In genomic region chr12:104684411-104684931, GRCm38 (mm10) we compare ENCODE assay signal across 22 mouse cellular contexts.
A peak's percentile ranks its signal among the peaks of the same experiment; 100 is the strongest.
DNase-seq lines count a peak whose midpoint lies in the region; ATAC-seq lines count a peak whose summit lies in the region.
"Had no signal": no experiment of that assay in that cellular context is flagged by ENCODE, and none has a peak within 500 bp of the region (broad histone marks: within the 10 kb centered on the region; RNA-seq: fewer than 3 reads in every experiment).

No protein-coding gene starts in this region.

- H3K27me3 ChIP-seq in hindbrain, embryonic 10.5 days (ENCODE audit: insufficient read depth, poor library complexity, severe bottlenecking), result no peaks in the 10 kb centered on the region
- H3K27me3 ChIP-seq in hindbrain, embryonic 14.5 days (ENCODE audit: control insufficient read depth, insufficient read depth, low read length), result no peaks in the 10 kb centered on the region
- no peaks in the 10 kb centered on the region for H3K27me3 ChIP-seq in kidney, embryonic 16.5 days (ENCODE audit: insufficient read depth, low read length)
- no peaks in the 10 kb centered on the region for H3K27me3 ChIP-seq in embryonic facial prominence, embryonic 11.5 days (ENCODE audit: control insufficient read depth, insufficient read depth, low read length)
- no peaks in the 10 kb centered on the region for H3K27me3 ChIP-seq in limb, embryonic 10.5 days (ENCODE audit: low read depth, poor library complexity, severe bottlenecking)
- H3K27me3 ChIP-seq: forebrain, embryonic 13.5 days; heart, embryonic 15.5 days; hindbrain, embryonic 15.5 days had no signal

- no peak overlapping the region for H3K4me3 ChIP-seq in hindbrain, embryonic 10.5 days
- no peak overlapping the region for H3K4me3 ChIP-seq in hindbrain, embryonic 14.5 days (replicated peaks; ENCODE audit: low read length)
- H3K4me3 ChIP-seq in kidney, embryonic 16.5 days (ENCODE audit: low read length), result no peak overlapping the region
- H3K4me3 ChIP-seq in embryonic facial prominence, embryonic 11.5 days (ENCODE audit: low read depth, low read length), result no peak overlapping the region
- no peak overlapping the region for H3K4me3 ChIP-seq in limb, embryonic 10.5 days
- H3K4me3 ChIP-seq: forebrain, embryonic 13.5 days; heart, adult 2 months; heart, embryonic 15.5 days; hindbrain, embryonic 15.5 days had no signal

- WGBS in hindbrain, embryonic 10.5 days, result 74% methylated on average over 8 of the region's 8 CpGs
- WGBS in hindbrain, embryonic 14.5 days, result 77% methylated on average over 8 of the region's 8 CpGs
- 68% methylated on average over 8 of the region's 8 CpGs for WGBS in kidney, embryonic 16.5 days
- WGBS in embryonic facial prominence, embryonic 11.5 days, result 57% methylated on average over 8 of the region's 8 CpGs
- 70% methylated on average over 8 of the region's 8 CpGs for WGBS in limb, embryonic 10.5 days

- H3K4me2 ChIP-seq in hindbrain, embryonic 14.5 days (replicated peaks), result no peak overlapping the region
- no peak overlapping the region for H3K4me2 ChIP-seq in kidney, embryonic 16.5 days (replicated peaks; ENCODE audit: low read depth, low read length)
- H3K4me2 ChIP-seq in embryonic facial prominence, embryonic 11.5 days (ENCODE audit: low read depth, low read length), result no peak overlapping the region
- H3K4me2 ChIP-seq: forebrain, embryonic 13.5 days; heart, embryonic 11.5 days; heart, embryonic 15.5 days; hindbrain, embryonic 15.5 days had no signal

- ATAC-seq in hindbrain, embryonic 14.5 days (ENCODE audit: low FRiP score), result no peak
- peak; percentile 64; the same call in 1 of the 2 replicates for ATAC-seq in kidney, embryonic 16.5 days (ENCODE audit: low FRiP score, low TSS enrichment)
- ATAC-seq in embryonic facial prominence, embryonic 11.5 days (replicated peaks; ENCODE audit: insufficient number of reproducible peaks, low FRiP score, low TSS enrichment, low read depth), result peak; percentile 37; the same call in 1 of the 2 replicates
- ATAC-seq: CD4-positive, CD25-positive, alpha-beta regulatory T cell, adult 4 months; forebrain, embryonic 13.5 days; forebrain, postnatal 0 days had no signal

- no peak overlapping the region for H3K9ac ChIP-seq in hindbrain, embryonic 14.5 days
- no peak overlapping the region for H3K9ac ChIP-seq in kidney, embryonic 16.5 days (replicated peaks; ENCODE audit: low read length)
- H3K9ac ChIP-seq in embryonic facial prominence, embryonic 11.5 days (replicated peaks; ENCODE audit: low read length), result no peak overlapping the region
- H3K9ac ChIP-seq: forebrain, embryonic 13.5 days; forebrain, postnatal 0 days; heart, embryonic 15.5 days; hindbrain, embryonic 15.5 days had no signal

- peaks cover 16% of the 10 kb centered on the region for H3K4me1 ChIP-seq in hindbrain, embryonic 10.5 days (replicated peaks)
- H3K4me1 ChIP-seq in hindbrain, embryonic 14.5 days (replicated peaks; ENCODE audit: control insufficient read depth, insufficient read depth, low read length), result peaks cover 2% of the 10 kb centered on the region; the same call in 1 of the 2 replicates
- no peaks in the 10 kb centered on the region for H3K4me1 ChIP-seq in kidney, embryonic 16.5 days (ENCODE audit: insufficient read depth, low read length)
- H3K4me1 ChIP-seq in embryonic facial prominence, embryonic 11.5 days (ENCODE audit: control insufficient read depth, insufficient read depth, low read length), result no peaks in the 10 kb centered on the region; the same call in 1 of the 2 replicates
- H3K4me1 ChIP-seq in limb, embryonic 10.5 days, result peaks cover 43% of the 10 kb centered on the region
- H3K4me1 ChIP-seq: heart, embryonic 15.5 days had no signal

- peaks cover 25% of the 10 kb centered on the region for H3K36me3 ChIP-seq in hindbrain, embryonic 10.5 days
- peaks cover 25% of the 10 kb centered on the region for H3K36me3 ChIP-seq in hindbrain, embryonic 14.5 days (replicated peaks; ENCODE audit: control insufficient read depth, insufficient read depth)
- peaks cover 11% of the 10 kb centered on the region for H3K36me3 ChIP-seq in kidney, embryonic 16.5 days (ENCODE audit: insufficient read depth, low read length)
- H3K36me3 ChIP-seq in embryonic facial prominence, embryonic 11.5 days (replicated peaks; ENCODE audit: control insufficient read depth, insufficient read depth, low read depth, low read length), result peaks cover 2% of the 10 kb centered on the region
- H3K36me3 ChIP-seq in limb, embryonic 10.5 days, result peaks cover 27% of the 10 kb centered on the region

- H3K27ac ChIP-seq in hindbrain, embryonic 10.5 days, result peak overlapping the region; percentile 54
- H3K27ac ChIP-seq in hindbrain, embryonic 14.5 days, result no peak overlapping the region
- no peak overlapping the region for H3K27ac ChIP-seq in kidney, embryonic 16.5 days (ENCODE audit: low read length)
- no peak overlapping the region for H3K27ac ChIP-seq in embryonic facial prominence, embryonic 11.5 days (replicated peaks; ENCODE audit: low read depth, low read length)
- H3K27ac ChIP-seq in limb, embryonic 10.5 days, result peak overlapping the region; percentile 2; the same call in 1 of the 2 replicates
- H3K27ac ChIP-seq: forebrain, embryonic 13.5 days; heart, adult 2 months; heart, embryonic 15.5 days; hindbrain, embryonic 15.5 days had no signal

- H3K9me3 ChIP-seq in hindbrain, embryonic 10.5 days, result peaks cover 7% of the 10 kb centered on the region; the same call in 1 of the 2 replicates
- no peaks in the 10 kb centered on the region for H3K9me3 ChIP-seq in hindbrain, embryonic 14.5 days (ENCODE audit: control insufficient read depth, low read length)
- no peaks in the 10 kb centered on the region; the same call in 1 of the 2 replicates for H3K9me3 ChIP-seq in kidney, embryonic 16.5 days (ENCODE audit: low read length)
- H3K9me3 ChIP-seq in embryonic facial prominence, embryonic 11.5 days (replicated peaks; ENCODE audit: control insufficient read depth, low read length), result no peaks in the 10 kb centered on the region
- H3K9me3 ChIP-seq in limb, embryonic 10.5 days (replicated peaks), result peaks cover 4% of the 10 kb centered on the region; the same call in 1 of the 2 replicates
- H3K9me3 ChIP-seq: forebrain, embryonic 13.5 days; G1E; heart, embryonic 15.5 days; hindbrain, embryonic 15.5 days had no signal

- DNase-seq in hindbrain, embryonic 10.5 days (ENCODE audit: low spot score), result no peak
- DNase-seq in hindbrain, embryonic 14.5 days (ENCODE audit: low spot score), result no peak
- no peak for DNase-seq in kidney, postnatal 36 days
- DNase-seq in embryonic facial prominence, embryonic 11.5 days (ENCODE audit: low spot score), result no peak
- no peak for DNase-seq in limb, embryonic 10.5 days (ENCODE audit: low spot score)
- DNase-seq in frontal cortex, postnatal 25 days (ENCODE audit: low spot score in 2 of 2), result no peak
- DNase-seq: adrenal gland, postnatal 14 days; B cell, adult 2 months; cerebellum, adult 18-20 months; cerebellum, adult 9-11 months; cerebellum, postnatal 36 days; forebrain, postnatal 0 days; heart, adult 2 months; kidney, adult 11 months; kidney, adult 9 months had no signal

Comparison
In these comparisons a context has a peak if more than half of its experiments do, and no peak if none do; other contexts are left out.
1. H3K27ac ChIP-seq: peak in hindbrain, embryonic 10.5 days (single experiment) and limb, embryonic 10.5 days (single experiment); none in hindbrain, embryonic 14.5 days (single experiment), kidney, embryonic 16.5 days (single experiment) and embryonic facial prominence, embryonic 11.5 days (single experiment).